Mouse (Mus musculus) forebrain, postnatal 0 days (tissue): ENCODE results near the gene Isoc2a. TPM values are rescaled to one million over a fixed set of nuclear protein-coding genes. Genes with fewer than 3 reads are reported as not detected.

ENCODE experiments used
- ATAC-seq: fragments of 200-750 bp; cut with Nextera tagmentation; 2 replicates; pipeline ENCODE4 v1.8.0; 2017; ENCODE audit warnings: mild to moderate bottlenecking, moderate library complexity
- DNase-seq: peaks from one replicate; pipeline ENCODE4 v3.0.0-alpha.2; 2015
- H3K27ac ChIP-seq: fragments of 300-500 bp; sonication (generic); 2 replicates; pipeline ENCODE4 v1.5.1; 2014; ENCODE audit warnings: low read depth, mild to moderate bottlenecking, antibody characterized with exemption, low read length, moderate library complexity, mixed read lengths
- H3K27me3 ChIP-seq: fragments of 300-500 bp; sonication (generic); 2 replicates; pipeline ENCODE4 v1.6.1; 2014; ENCODE audit warnings: mild to moderate bottlenecking, low read length, mixed read lengths; ENCODE audit not compliant: insufficient read depth
- H3K36me3 ChIP-seq: fragments of 300-500 bp; sonication (generic); 2 replicates; pipeline ENCODE4 v1.6.1; 2014; ENCODE audit warnings: mild to moderate bottlenecking, moderate library complexity; ENCODE audit not compliant: insufficient read depth
- H3K4me1 ChIP-seq: fragments of 300-500 bp; sonication (generic); 2 replicates; pipeline ENCODE4 v1.6.1; 2014; ENCODE audit warnings: antibody characterized with exemption; ENCODE audit not compliant: insufficient read depth
- H3K4me2 ChIP-seq: fragments of 300-500 bp; sonication (generic); 2 replicates; pipeline ENCODE4 v1.6.1; 2014; ENCODE audit warnings: low read depth, mild to moderate bottlenecking, moderate library complexity
- H3K4me3 ChIP-seq: fragments of 300-500 bp; sonication (generic); 2 replicates; pipeline ENCODE4 v1.5.1; 2014; ENCODE audit warnings: low read depth, low read length, mixed read lengths
- H3K9ac ChIP-seq: fragments of 300-500 bp; sonication (generic); 2 replicates; pipeline ENCODE4 v1.6.1; 2014; ENCODE audit warnings: mild to moderate bottlenecking
- H3K9me3 ChIP-seq: fragments of 300-500 bp; sonication (generic); 2 replicates; pipeline ENCODE4 v1.6.1; 2016; ENCODE audit warnings: low read length
- CTCF ChIP-seq: sonication (generic); IDR thresholded peaks from 2 replicates; pipeline ENCODE4 v1.5.1; 2016; ENCODE audit warnings: antibody characterized with exemption, control low read depth, low read depth
- WGBS: fragments of 180-500 bp; shearing (Covaris S2); extraction: QIAGEN DNeasy Blood & Tissue Kit; methylation state at CpG from one replicate; pipeline ENCODE4 v1.1.7; 2014; 5-methylcytosine and 5-hydroxymethylcytosine counted together
- polyA plus RNA-seq: library from polyadenylated mRNA; unstranded; fragments of >200 nt; fragmentation: Nextera tagmentation; extraction: Ambion mirVana; gene quantifications from 2 replicates; pipeline ENCODE4 v1.2.1, GENCODE M21; 2015
- total RNA-seq: library from RNA; depleted of rRNA; stranded (reverse); fragments of >200 nt; gene quantifications from 2 replicates; pipeline ENCODE4 v1.2.3, GENCODE M21; 2014; rRNA removed

Gene Isoc2a
- 4.8 and 4.9 TPM in 2 replicates for total RNA-seq
- 0.26 and 0.39 TPM in 2 replicates for polyA plus RNA-seq

DNA sequence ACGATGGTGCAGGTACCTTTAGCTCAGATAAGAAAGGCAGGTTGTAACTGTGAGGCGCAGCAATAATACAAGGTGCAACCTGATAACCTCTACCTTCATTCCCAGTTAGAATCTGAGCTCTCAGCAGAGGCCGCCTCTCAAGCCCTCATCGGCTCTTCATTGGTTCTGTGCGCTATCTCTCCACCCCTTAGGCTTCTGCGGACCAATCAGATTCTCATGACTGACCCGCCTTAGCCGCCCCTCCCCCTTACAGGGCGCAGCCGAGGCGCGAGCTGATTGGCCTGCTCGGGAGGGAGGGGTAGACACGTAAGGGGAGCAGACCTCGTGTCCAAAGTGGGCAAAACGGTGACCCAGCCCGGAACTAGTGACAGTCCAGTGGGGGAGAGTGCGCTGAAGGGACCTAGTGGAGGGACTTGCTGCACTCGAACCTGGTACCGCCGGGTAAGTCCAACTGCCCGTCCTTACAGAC is at the start of gene Isoc2a:
Gene Isoc2a, plus strand, starts transcription at position 401 of the 469 bp plus-strand sequence.
- under 1% methylated on average over 22 of the region's 22 CpGs for WGBS
- peak; percentile 95 for DNase-seq

DNA sequence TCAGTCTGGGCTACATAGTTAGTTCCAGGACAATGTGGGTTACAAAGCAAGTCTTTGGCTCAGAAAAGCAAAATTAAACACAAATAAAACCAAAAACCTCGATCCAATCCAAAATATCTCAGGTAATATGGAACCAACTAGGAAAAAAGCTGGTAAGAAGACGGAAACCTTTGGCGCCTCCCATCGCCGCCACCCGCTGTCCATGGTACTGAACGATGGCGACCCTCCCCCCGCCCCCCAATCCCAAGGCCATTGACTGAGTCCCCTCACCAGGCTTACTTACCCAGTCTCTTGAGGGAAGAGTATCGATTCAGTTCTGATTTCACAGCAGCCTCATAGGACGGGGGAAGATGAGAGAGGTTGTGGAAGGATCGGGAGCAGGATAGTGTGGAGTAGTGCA is 46.5 kb upstream of the Isoc2a start:
- no peak for DNase-seq
- Histone ChIP-seq H3K4me1 (0 out of 2 replicates have a peak, but pooled peaks cover 4% of the 10 kb centered on the region), H3K9ac (no peak overlapping the region), H3K36me3 (peaks cover 34% of the 10 kb centered on the region), H3K27me3 (no peaks in the 10 kb centered on the region), H3K9me3 (no peaks in the 10 kb centered on the region), H3K27ac (no peak overlapping the region), H3K4me2 (no peak overlapping the region), H3K4me3 (no peak overlapping the region)
- ATAC-seq = no peak
- WGBS = 16% methylated on average over 12 of the region's 12 CpGs
- TF ChIP-seq CTCF = no peak

More for the DNA sequence above, at the start of gene Isoc2a:
- peak; percentile 100 for ATAC-seq
- no peaks in the 10 kb centered on the region for H3K27me3 ChIP-seq
- no peak within 1 kb of the TSS for H3K27ac ChIP-seq
- H3K9me3 ChIP-seq = no peaks in the 10 kb centered on the region
- H3K4me2 ChIP-seq = peak within 1 kb of the TSS; percentile 83
- no peak for TF ChIP-seq CTCF
- H3K4me1 ChIP-seq = 0 out of 2 replicates have a peak, but pooled peaks cover 3% of the 10 kb centered on the region
- peak within 1 kb of the TSS; percentile 51 for H3K4me3 ChIP-seq
- H3K36me3 ChIP-seq = no peaks in the 10 kb centered on the region
- peak within 1 kb of the TSS; percentile 49 for H3K9ac ChIP-seq

DNA sequence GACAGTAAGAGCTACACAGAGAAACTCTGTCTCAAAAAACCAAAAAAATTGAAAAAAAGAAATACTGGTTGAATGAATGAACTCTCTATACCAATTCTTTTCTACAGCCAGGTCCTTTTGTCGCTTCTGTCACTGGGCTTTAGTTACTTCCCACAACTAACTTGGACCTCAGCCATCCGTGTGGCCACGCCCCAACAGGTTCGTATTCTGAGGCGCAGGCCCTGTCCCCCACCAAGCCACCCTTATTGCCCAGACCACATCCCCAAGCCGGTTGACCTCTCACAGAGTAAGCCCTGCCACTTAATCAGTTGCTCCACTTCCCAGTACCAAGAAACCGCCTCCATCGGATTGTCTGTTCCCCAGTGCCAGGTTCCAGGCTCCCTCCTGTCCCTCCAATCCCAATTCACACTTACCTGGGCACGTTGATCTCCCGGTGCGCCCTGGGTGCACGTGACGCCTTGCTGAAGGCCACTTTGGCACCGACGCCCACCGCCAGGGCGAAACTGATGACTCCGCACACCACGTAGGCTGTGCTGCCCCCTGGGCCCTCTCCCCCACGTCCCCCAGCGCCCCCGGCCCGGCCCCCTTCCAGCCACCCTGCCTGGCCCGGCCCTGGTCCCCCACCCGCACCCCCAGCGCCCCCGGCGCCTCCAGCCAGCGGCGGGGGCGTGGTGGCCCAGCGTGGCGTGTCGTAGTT is 41.2 kb upstream of the Isoc2a start:
- TF ChIP-seq CTCF = no peak
- Histone ChIP-seq H3K9me3 (no peaks in the 10 kb centered on the region), H3K4me1 (0 out of 2 replicates have a peak, but pooled peaks cover 6% of the 10 kb centered on the region), H3K27me3 (no peaks in the 10 kb centered on the region), H3K36me3 (peaks cover 7% of the 10 kb centered on the region; the same call in 1 of the 2 replicates), H3K4me2 (peak overlapping the region; percentile 83), H3K9ac (peak overlapping the region; percentile 73), H3K4me3 (peak overlapping the region; percentile 58), H3K27ac (peak overlapping the region; percentile 73)
- DNase-seq (no peak), ATAC-seq (no peak; the same call in 1 of the 2 replicates)
- WGBS = 7% methylated on average over 34 of the region's 34 CpGs

DNA sequence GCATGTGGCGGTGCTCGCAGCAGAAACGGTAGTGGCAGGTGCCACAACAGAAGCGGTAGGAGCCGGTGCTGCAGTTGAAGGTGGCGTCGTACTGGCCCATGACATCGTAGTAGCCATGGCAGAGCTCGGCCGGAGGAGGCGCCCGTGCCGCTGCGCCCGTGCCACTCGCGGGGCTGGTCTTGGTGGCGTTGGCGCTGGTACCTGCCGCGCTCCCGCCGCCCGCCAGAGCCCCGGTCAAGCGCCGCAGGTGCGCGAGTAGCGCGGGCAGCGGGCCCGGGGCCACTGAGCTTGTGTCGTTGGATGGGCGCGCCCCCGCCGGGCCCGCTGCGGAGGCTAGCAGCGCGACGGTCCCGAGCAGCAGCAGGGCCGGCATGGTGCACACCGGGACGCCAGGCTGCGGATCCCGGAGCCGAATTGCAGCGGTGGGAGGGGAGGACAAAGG is 40.6 kb upstream of the Isoc2a start:
- Histone ChIP-seq H3K4me3 (peak overlapping the region; percentile 58), H3K4me1 (0 out of 2 replicates have a peak, but pooled peaks cover 6% of the 10 kb centered on the region), H3K9ac (peak overlapping the region; percentile 73), H3K27me3 (no peaks in the 10 kb centered on the region), H3K4me2 (peak overlapping the region; percentile 83), H3K9me3 (no peaks in the 10 kb centered on the region), H3K36me3 (peaks cover 5% of the 10 kb centered on the region; the same call in 1 of the 2 replicates), H3K27ac (peak overlapping the region; percentile 73)
- ATAC-seq (peak; percentile 94), DNase-seq (peak; percentile 75)
- peak; percentile 71 for TF ChIP-seq CTCF
- WGBS = under 1% methylated on average over 51 of the region's 51 CpGs

DNA sequence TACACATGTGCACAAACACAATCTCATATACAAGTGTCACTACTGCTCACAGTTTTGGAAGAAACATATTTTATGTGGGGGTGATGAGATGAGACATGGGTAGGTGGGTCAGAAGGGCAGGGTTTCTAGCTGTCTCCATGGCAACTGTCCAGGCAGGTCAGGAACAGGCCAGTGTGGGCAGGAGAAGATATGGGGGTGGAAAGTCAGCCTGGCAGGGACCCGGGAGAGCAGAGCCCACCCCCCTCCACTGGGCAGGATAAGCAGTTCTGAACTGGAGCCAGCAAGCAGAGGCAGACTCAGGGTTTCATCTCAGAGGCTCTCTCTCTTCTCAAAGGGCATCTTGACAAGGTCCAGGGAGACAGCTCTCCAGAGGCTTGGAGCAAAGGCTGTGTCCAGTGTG is 39.3 kb upstream of the Isoc2a start:
- no peak for DNase-seq
- Histone ChIP-seq H3K9me3 (no peaks in the 10 kb centered on the region), H3K4me1 (0 out of 2 replicates have a peak, but pooled peaks cover 16% of the 10 kb centered on the region), H3K4me3 (no peak overlapping the region), H3K36me3 (no peaks in the 10 kb centered on the region; the same call in 1 of the 2 replicates), H3K4me2 (no peak overlapping the region), H3K9ac (no peak overlapping the region), H3K27ac (no peak overlapping the region), H3K27me3 (no peaks in the 10 kb centered on the region)
- 23% methylated on average over 1 of the region's 1 CpGs for WGBS
- ATAC-seq = no peak
- no peak for TF ChIP-seq CTCF

DNA sequence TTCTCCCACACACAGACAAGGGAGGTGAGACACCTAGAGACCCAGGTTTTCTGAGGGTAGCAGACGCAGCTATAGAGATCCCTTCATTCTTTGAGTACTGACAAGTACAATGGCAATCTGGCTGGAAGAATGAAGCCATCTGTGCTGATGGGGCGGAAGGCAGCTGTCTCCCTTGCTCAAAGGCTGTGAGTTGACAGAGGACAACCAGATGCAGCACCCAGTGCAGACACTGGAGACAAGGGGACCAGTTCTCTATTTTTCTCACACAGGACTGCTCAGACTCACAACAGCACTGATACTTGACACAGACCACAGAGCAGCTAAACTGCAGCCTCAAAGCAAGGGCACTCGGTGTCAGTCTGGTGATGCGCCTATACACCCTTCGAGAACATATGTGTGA is 34.9 kb upstream of the Isoc2a start:
- Histone ChIP-seq H3K27ac (peak overlapping the region; percentile 82; the same call in 1 of the 2 replicates), H3K9ac (0 out of 2 replicates have a peak overlapping the region, but pooled peaks have one; percentile 63), H3K4me3 (peak overlapping the region; percentile 55), H3K27me3 (no peaks in the 10 kb centered on the region), H3K9me3 (no peaks in the 10 kb centered on the region), H3K36me3 (no peaks in the 10 kb centered on the region), H3K4me2 (peak overlapping the region; percentile 87), H3K4me1 (0 out of 2 replicates have a peak, but pooled peaks cover 15% of the 10 kb centered on the region)
- no peak for TF ChIP-seq CTCF
- WGBS = 44% methylated on average over 5 of the region's 5 CpGs
- ATAC-seq (peak; percentile 3; the same call in 1 of the 2 replicates), DNase-seq (peak; percentile 36)
